Mouse (Mus musculus): ENCODE results near the gene Scamp1.

DNA sequence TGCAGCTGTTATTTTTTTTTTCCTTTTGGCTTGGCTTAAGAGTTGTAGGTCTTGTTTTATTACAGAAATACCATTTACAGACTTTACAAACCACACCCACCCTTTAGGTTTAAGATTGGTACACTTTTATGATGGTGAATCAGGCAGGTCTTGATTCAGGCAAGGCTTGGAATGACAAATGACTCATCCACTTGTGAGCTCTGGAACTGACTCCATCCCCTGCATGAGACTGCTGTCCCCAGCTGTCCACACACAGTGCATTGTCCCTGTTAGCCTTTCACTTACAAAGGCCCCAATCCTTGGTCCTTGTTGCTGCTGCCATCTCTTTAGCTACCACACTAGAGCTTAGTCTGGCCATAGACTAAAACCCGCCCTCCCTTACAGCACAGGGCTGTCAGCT is 95.3 kb downstream of the Scamp1 start:
- no peak for TF ChIP-seq CTCF (IDR thresholded peaks at IDR 0.05; ENCODE audit: low read depth)
- no peak for TF ChIP-seq EP300 (IDR thresholded peaks at IDR 0.05; ENCODE audit: low read depth)
